Mouse (Mus musculus) neural tube, embryonic 15.5 days (tissue): ENCODE measurements around the gene Tsen54. TPM values are rescaled to one million over a fixed set of nuclear protein-coding genes. Genes with fewer than 3 reads are reported as not detected.
A peak's percentile ranks its signal among the peaks of the same experiment; 100 is the strongest.

Source experiments
- ATAC-seq: fragments of 200-750 bp; cut with Nextera tagmentation; 2 replicates; pipeline ENCODE4 v1.8.0; 2017; ENCODE audit warnings: mild to moderate bottlenecking, moderate TSS enrichment, moderate library complexity; ENCODE audit not compliant: low FRiP score
- H3K27ac ChIP-seq: fragments of 300-500 bp; sonication (generic); replicated peaks from 2 replicates; pipeline ENCODE4 v1.5.1; 2015; ENCODE audit warnings: mild to moderate bottlenecking, inconsistent platforms
- H3K27me3 ChIP-seq: fragments of 300-500 bp; sonication (generic); replicated peaks from 2 replicates; pipeline ENCODE4 v1.6.1; 2015; ENCODE audit warnings: inconsistent platforms
- H3K36me3 ChIP-seq: fragments of 300-500 bp; sonication (generic); 2 replicates; pipeline ENCODE4 v1.6.1; 2015; ENCODE audit warnings: inconsistent platforms
- H3K4me1 ChIP-seq: fragments of 300-500 bp; sonication (generic); 2 replicates; pipeline ENCODE4 v1.6.1; 2015; ENCODE audit warnings: inconsistent platforms
- H3K4me2 ChIP-seq: fragments of 300-500 bp; sonication (generic); 2 replicates; pipeline ENCODE4 v1.6.1; 2015; ENCODE audit warnings: inconsistent platforms, mild to moderate bottlenecking, moderate library complexity
- H3K4me3 ChIP-seq: fragments of 300-500 bp; sonication (generic); replicated peaks from 2 replicates; pipeline ENCODE4 v1.5.1; 2015; ENCODE audit warnings: mild to moderate bottlenecking, inconsistent platforms
- H3K9ac ChIP-seq: fragments of 300-500 bp; sonication (generic); replicated peaks from 2 replicates; pipeline ENCODE4 v1.6.1; 2015; ENCODE audit warnings: mild to moderate bottlenecking, inconsistent platforms
- H3K9me3 ChIP-seq: fragments of 300-500 bp; sonication (generic); replicated peaks from 2 replicates; pipeline ENCODE4 v1.6.1; 2016; ENCODE audit warnings: inconsistent platforms
- WGBS: fragments of 180-500 bp; shearing (Covaris S2); methylation state at CpG from one replicate; pipeline ENCODE4 v1.1.7; 2015; ENCODE audit warnings: mixed read lengths; 5-methylcytosine and 5-hydroxymethylcytosine counted together
- polyA plus RNA-seq: library from polyadenylated mRNA; unstranded; fragments of >200 nt; fragmentation: Nextera tagmentation; extraction: Ambion mirVana; gene quantifications from 2 replicates; pipeline ENCODE4 v1.2.1, GENCODE M21; 2015

The Tsen54 gene
- polyA plus RNA-seq, 1 experiment from 2014 or later = 22.0 TPM

DNA sequence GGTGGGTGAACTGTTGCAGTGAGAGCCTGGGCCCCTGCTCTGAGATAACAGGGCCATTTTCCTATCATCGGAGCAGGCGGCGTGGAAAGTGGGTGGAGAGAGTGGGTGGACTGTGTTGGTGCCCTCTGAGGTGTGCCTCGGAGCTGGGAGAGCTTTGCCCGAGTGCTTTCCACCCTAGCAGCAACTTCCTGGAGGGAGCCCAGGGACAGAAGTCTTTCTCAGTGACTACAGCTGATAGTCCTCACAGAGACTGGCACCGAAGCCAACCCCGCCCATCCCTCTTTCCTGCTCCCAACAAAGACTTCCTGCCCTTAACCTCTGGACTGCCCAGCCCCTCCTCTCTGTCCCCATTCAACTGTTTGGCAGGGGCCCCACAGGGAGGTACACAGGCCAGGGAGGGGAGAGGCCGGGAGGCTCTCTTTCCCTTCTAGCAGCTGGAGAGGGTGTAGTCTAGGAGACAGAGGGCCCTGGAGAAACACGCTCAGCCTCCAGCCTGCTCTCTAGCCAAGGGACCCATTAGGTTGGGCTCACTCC lies 35.4 kb upstream of the Tsen54 start:
- H3K4me2 ChIP-seq = peak overlapping the region; percentile 19; the same call in 1 of the 2 replicates
- no peak overlapping the region for H3K4me3 ChIP-seq
- no peak overlapping the region for H3K9ac ChIP-seq
- H3K27ac ChIP-seq = peak overlapping the region; percentile 87
- WGBS = 6% methylated on average over 9 of the region's 9 CpGs
- peaks cover 71% of the 10 kb centered on the region for H3K4me1 ChIP-seq
- no peaks in the 10 kb centered on the region for H3K27me3 ChIP-seq
- H3K9me3 ChIP-seq = no peaks in the 10 kb centered on the region
- H3K36me3 ChIP-seq = no peaks in the 10 kb centered on the region
- ATAC-seq = peak; percentile 71

DNA sequence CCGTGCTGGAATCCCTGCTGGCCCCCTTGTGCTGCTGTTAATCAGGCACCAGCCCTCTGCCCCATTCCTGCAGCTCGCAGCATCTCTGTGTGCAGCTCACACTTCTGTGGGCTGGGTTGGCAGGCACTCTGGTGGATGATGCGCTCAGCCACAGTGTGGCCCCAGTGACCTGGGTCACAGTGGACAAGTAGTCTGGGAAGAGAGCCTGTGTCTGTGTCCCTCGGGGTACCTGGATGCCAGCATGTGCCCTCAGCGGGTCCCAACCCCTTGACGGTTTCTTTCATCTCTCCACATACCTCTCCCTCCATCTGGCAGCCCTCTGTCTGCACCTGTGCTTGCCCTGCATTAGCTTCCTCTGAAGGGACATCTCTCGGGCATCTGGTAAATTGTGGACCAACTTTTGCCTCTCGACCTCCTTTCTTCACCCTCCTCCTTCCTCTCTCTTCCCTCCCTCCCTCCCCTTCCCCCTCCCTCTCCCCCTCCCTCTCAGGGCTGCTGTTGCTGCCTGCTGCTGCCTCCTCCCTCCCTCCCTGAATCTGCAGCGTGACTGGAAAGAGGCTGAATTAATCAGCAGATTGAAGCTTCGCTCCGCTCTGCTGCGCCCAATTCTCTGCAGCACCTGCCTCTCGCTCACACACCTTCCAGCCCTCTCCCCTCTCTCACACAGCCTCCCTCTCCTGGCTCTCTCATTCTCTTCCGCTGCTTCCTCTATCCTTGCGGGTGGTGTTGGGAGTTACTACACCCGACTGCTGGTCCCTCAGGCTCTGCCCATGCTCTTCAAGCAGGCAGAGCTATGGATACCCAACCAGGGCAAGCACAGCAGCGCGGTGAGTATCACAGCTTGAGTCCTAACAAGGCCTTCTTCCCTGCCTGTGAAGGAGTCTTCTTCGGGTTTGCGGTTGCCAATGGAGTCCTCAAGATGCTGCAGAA lies 34.1 kb upstream of the Tsen54 start:
- ATAC-seq = peak; percentile 77
- 9% methylated on average over 20 of the region's 20 CpGs for whole genome bisulfite sequencing
- peak overlapping the region; percentile 41 for H3K9ac ChIP-seq

DNA sequence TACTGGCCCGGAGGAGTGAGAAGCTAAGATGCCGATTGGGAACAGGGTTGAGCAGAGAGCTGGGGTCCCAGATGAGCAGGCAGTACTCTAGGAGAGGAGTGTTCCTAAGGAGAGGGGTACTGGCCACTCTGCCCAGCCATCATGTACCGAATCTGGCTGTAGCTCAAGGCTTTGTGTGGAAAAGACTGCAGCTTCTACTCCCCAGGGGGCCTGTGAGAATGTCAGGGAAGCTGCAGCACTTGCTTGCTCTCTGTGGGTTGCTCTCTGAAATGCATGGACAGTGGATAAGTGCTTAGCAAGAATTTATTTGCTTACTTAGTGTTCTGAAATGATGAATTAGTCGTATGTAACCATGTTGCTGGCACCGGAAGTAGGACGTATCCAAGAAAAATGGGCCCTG lies 28.1 kb upstream of the Tsen54 start:
- H3K9me3 ChIP-seq = no peaks in the 10 kb centered on the region
- peak overlapping the region; percentile 49 for H3K27ac ChIP-seq
- H3K9ac ChIP-seq = no peak overlapping the region
- H3K36me3 ChIP-seq = peaks cover 22% of the 10 kb centered on the region
- H3K4me3 ChIP-seq = no peak overlapping the region
- H3K4me2 ChIP-seq = no peak overlapping the region
- ATAC-seq = no peak
- 60% methylated on average over 6 of the region's 6 CpGs for WGBS
- H3K27me3 ChIP-seq = no peaks in the 10 kb centered on the region
- H3K4me1 ChIP-seq = peaks cover 41% of the 10 kb centered on the region

More for the DNA sequence above, 34.1 kb upstream of the Tsen54 start:
- Histone ChIP-seq H3K36me3 (no peaks in the 10 kb centered on the region), H3K27ac (peak overlapping the region; percentile 87), H3K4me1 (peaks cover 70% of the 10 kb centered on the region), H3K9me3 (no peaks in the 10 kb centered on the region), H3K4me2 (peak overlapping the region; percentile 54), H3K27me3 (no peaks in the 10 kb centered on the region), H3K4me3 (peak overlapping the region; percentile 31)

DNA sequence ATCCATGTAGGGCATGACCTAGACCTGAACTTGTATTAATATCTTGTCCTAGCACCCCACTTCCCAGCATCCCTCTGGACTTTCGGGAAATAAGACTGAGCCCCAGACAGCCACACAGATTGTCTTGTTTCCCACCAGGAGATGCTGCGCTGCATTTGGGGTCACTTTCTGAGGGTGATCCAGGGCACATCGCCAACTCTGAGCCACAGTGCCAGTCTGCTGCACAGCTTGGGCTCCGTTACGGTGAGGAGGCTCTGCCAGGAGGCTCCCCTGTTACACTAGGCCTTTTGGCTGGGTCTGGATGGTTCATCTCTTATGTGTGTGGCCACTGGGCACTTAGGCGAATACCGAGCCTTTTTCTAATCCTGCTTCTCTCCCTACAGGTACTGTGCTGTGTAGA lies 24.7 kb upstream of the Tsen54 start:
- H3K27ac ChIP-seq = no peak overlapping the region
- H3K9me3 ChIP-seq = no peaks in the 10 kb centered on the region
- no peaks in the 10 kb centered on the region for H3K27me3 ChIP-seq
- H3K4me1 ChIP-seq = peaks cover 23% of the 10 kb centered on the region
- no peak overlapping the region for H3K4me3 ChIP-seq
- ATAC-seq = no peak
- peaks cover 55% of the 10 kb centered on the region for H3K36me3 ChIP-seq
- no peak overlapping the region for H3K9ac ChIP-seq
- WGBS = 85% methylated on average over 7 of the region's 7 CpGs
- no peak overlapping the region for H3K4me2 ChIP-seq

DNA sequence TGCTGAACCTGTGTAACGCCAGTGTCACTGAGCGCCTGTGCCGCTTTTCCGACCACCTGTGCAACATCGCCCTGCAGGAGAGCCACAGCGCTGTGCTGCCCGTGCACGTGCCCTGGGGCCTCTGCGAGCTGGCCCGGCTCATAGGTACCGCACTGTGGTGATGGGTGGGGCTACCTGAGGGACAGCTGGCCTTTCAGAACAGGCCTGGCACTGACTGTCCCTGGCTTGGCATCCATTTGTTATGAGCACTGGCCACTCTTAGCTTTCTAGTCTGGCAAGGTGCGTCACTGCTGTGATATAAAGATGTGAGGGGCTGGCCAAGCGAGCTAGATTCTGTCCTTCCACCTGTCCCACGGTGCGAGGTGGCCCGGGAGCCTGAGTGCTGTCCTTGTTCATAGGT lies 22.6 kb upstream of the Tsen54 start:
- no peak for ATAC-seq
- Histone ChIP-seq H3K27me3 (no peaks in the 10 kb centered on the region), H3K4me1 (peaks cover 5% of the 10 kb centered on the region; the same call in 1 of the 2 replicates), H3K4me3 (no peak overlapping the region), H3K9me3 (no peaks in the 10 kb centered on the region), H3K27ac (no peak overlapping the region), H3K36me3 (peaks cover 77% of the 10 kb centered on the region), H3K4me2 (no peak overlapping the region), H3K9ac (no peak overlapping the region)
- 97% methylated on average over 16 of the region's 16 CpGs for WGBS

DNA sequence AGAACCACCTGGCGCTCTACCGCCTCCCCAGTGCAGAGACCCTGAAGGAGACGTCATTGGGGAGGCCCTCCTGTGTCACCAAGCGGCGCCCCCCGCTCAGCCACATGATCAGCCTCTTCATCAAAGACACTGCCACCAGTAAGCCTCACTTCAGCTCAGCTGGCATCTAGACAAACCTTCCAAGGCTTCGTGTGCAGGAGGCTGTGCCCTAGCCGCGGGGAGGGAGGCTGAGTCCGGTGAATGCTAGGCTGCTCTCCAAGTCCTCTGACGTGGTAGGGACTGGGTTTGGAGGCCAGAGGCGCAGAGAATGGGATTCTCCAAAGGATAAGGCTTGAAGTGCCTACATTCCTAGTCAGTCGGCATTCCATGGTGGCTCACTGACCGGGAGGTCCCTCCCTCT lies 22.2 kb upstream of the Tsen54 start:
- Histone ChIP-seq H3K9ac (no peak overlapping the region), H3K4me2 (no peak overlapping the region), H3K36me3 (peaks cover 81% of the 10 kb centered on the region), H3K27me3 (no peaks in the 10 kb centered on the region), H3K4me1 (0 out of 2 replicates have a peak, but pooled peaks cover under 1% of the 10 kb centered on the region), H3K9me3 (no peaks in the 10 kb centered on the region), H3K27ac (no peak overlapping the region), H3K4me3 (no peak overlapping the region)
- 90% methylated on average over 14 of the region's 14 CpGs for WGBS
- no peak for ATAC-seq

DNA sequence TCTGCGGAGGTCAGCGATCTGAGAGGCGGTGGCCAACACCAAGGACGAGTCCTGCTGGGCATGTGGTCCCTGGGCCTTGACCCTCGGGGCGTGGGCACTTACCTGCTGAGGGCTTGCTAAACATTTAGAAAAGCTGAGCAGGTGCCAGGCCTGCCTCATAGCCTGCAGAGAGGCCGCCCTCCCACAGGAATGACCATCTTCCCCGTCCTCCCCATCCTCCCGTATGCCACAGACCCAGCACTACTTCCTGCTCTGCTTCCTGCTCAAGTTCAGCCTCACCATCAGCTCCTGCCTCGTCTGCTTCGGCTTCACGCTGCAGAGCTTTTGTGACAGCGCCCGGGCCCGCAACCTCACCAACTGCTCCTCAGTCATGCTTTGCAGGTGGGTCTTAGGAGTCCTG lies 17.6 kb upstream of the Tsen54 start:
- no peak overlapping the region for H3K4me2 ChIP-seq
- WGBS = 87% methylated on average over 15 of the region's 15 CpGs
- H3K9me3 ChIP-seq = no peaks in the 10 kb centered on the region
- peaks cover 96% of the 10 kb centered on the region for H3K36me3 ChIP-seq
- H3K4me1 ChIP-seq = no peaks in the 10 kb centered on the region
- no peak overlapping the region for H3K9ac ChIP-seq
- no peak for ATAC-seq
- H3K27ac ChIP-seq = no peak overlapping the region
- no peak overlapping the region for H3K4me3 ChIP-seq
- no peaks in the 10 kb centered on the region for H3K27me3 ChIP-seq

DNA sequence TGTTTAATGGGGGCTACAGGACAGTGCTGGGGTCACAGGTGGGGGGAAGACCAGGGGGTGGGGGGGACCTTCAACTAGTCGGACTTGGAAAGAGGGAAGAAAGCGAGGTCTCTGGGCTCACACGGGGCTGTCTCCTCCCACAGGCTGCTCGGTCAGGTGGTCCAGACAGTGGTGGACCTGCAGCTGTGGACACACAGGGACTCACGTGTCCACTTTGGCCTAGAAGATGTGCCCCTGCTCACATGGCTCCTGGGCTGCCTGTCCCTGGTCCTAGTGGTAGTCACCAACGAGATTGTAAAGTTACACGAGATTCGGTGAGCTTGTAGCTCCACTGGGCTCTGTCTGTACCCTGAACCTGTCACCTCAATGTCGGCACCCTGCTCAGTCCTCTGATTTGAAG lies 16.9 kb upstream of the Tsen54 start:
- Histone ChIP-seq H3K9me3 (no peaks in the 10 kb centered on the region), H3K36me3 (peaks cover 96% of the 10 kb centered on the region), H3K4me2 (no peak overlapping the region), H3K27me3 (no peaks in the 10 kb centered on the region), H3K4me3 (no peak overlapping the region), H3K9ac (no peak overlapping the region), H3K27ac (no peak overlapping the region), H3K4me1 (no peaks in the 10 kb centered on the region)
- no peak for ATAC-seq
- 87% methylated on average over 9 of the region's 9 CpGs for WGBS

DNA sequence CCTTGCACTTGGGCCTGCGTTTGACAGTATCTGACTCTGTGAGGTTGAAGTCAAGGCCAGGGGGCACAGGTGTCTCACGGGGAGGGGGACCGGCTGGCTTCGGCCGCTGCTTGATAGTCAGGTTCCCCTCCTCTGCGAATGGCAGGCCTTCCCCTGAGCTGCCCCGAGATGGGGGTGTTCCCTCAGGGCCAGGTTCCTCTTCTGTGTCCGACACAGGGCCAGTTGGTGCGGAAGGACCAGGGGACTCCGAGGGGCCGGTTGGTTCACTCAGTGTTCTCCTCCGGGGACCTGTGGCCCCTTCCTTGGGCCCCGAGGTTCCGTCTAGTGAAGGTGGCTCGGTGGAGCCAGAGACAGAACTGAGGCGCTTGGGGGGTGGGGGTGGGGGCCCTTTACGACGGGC lies 13.5 kb upstream of the Tsen54 start:
- no peak for ATAC-seq

DNA sequence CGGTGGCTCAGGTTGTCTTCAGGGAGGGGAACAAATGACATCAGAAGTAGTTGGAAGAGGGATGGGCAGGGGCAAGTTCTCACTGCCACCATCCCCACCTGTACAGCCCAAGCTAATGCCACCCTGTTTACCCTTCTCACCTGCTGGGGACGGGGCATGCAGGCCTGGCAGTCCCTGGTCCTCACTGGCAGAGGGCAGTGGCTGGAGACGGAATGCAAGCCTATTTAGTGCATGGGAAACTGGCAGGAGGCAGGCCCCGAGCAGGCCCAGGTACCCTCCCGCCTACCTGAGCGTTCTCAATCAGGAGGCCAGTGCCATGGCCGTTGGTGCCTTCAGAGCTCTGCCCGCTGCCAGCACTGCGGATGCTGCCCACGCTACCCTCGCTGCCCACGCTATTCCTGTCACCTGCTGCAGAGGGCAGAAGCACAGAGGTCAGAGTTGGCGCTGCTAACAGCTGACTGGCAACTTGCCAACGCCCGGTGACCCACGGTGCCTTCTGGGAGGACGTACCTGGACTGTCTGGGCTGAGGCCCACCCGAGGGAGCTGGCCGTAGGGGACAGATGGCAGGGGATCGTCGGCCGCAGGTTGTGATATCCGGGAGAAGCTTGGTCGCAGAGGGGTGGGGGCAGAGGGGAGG lies 11.3 kb upstream of the Tsen54 start:
- Histone ChIP-seq H3K9me3 (no peaks in the 10 kb centered on the region), H3K4me1 (peaks cover 19% of the 10 kb centered on the region), H3K27me3 (no peaks in the 10 kb centered on the region), H3K36me3 (peaks cover 58% of the 10 kb centered on the region), H3K4me3 (no peak overlapping the region), H3K4me2 (no peak overlapping the region), H3K27ac (no peak overlapping the region), H3K9ac (no peak overlapping the region)
- no peak for ATAC-seq
- whole genome bisulfite sequencing = 93% methylated on average over 24 of the region's 24 CpGs

More for the DNA sequence above, 13.5 kb upstream of the Tsen54 start:
- no peaks in the 10 kb centered on the region for H3K4me1 ChIP-seq
- H3K9me3 ChIP-seq = no peaks in the 10 kb centered on the region
- H3K4me2 ChIP-seq = no peak overlapping the region
- peaks cover 76% of the 10 kb centered on the region for H3K36me3 ChIP-seq
- no peak overlapping the region for H3K9ac ChIP-seq
- no peaks in the 10 kb centered on the region for H3K27me3 ChIP-seq
- no peak overlapping the region for H3K27ac ChIP-seq
- no peak overlapping the region for H3K4me3 ChIP-seq
- WGBS = 93% methylated on average over 18 of the region's 18 CpGs

DNA sequence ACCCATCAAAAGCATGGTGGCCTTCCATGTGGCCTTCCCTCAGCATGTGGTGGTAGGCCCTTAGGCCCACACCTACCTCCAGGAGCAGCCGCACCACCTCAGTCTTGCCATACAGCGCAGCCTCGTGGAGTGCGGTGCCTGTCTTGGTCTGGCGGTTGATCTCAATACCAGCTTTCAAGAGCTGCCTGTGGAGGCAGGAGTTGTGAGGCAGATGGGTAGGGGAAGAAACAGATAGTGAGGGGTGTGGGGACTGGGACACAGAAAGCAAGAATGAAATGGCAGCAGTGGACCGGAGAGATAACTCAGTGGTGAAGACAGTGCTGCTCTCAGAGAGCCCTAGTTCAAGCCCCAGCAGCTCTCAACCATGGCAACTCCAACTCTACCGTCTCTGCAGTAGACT lies 9.5 kb upstream of the Tsen54 start:
- no peak for ATAC-seq
- no peak overlapping the region for H3K4me2 ChIP-seq
- H3K4me1 ChIP-seq = peaks cover 37% of the 10 kb centered on the region
- no peak overlapping the region for H3K27ac ChIP-seq
- no peak overlapping the region for H3K9ac ChIP-seq
- no peaks in the 10 kb centered on the region for H3K27me3 ChIP-seq
- H3K9me3 ChIP-seq = no peaks in the 10 kb centered on the region
- WGBS = 95% methylated on average over 7 of the region's 7 CpGs
- H3K4me3 ChIP-seq = no peak overlapping the region
- peaks cover 41% of the 10 kb centered on the region for H3K36me3 ChIP-seq

DNA sequence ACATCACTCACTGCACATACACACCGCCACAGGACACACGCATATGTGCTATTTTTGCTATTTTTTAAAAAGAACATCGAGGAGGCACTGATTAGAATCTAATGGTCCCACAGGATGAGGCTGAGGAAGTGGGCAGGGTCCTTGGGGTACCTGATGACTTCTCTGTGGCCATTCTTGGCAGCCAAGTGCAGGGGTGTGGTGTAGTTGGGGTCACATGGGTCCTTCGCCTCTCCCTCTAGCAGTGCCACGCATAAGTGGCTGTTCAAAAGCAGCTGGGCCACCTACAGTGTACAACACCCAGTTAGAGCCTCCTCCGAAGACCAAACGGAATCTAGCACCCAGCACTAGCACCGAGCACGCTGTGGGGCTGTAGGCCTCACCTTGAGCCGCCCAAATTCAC lies 8.4 kb upstream of the Tsen54 start:
- Histone ChIP-seq H3K9me3 (no peaks in the 10 kb centered on the region), H3K4me2 (peak overlapping the region; percentile 96), H3K27me3 (no peaks in the 10 kb centered on the region), H3K27ac (peak overlapping the region; percentile 72; the same call in 1 of the 2 replicates), H3K9ac (no peak overlapping the region), H3K36me3 (peaks cover 31% of the 10 kb centered on the region), H3K4me1 (peaks cover 45% of the 10 kb centered on the region), H3K4me3 (no peak overlapping the region)
- whole genome bisulfite sequencing = 89% methylated on average over 10 of the region's 10 CpGs
- no peak for ATAC-seq
